Mouse (Mus musculus) CH12F3 (cell line): ENCODE data around the gene Ccdc88b.

Experiments
- in situ Hi-C: fragments of 300-500 bp; cut with MboI; formaldehyde crosslinking; loops from 2 replicates; pipeline ENCODE4 v1.14.3; 2020; ENCODE audit warnings: low sequenced_read_pairs

Gene Ccdc88b

DNA sequence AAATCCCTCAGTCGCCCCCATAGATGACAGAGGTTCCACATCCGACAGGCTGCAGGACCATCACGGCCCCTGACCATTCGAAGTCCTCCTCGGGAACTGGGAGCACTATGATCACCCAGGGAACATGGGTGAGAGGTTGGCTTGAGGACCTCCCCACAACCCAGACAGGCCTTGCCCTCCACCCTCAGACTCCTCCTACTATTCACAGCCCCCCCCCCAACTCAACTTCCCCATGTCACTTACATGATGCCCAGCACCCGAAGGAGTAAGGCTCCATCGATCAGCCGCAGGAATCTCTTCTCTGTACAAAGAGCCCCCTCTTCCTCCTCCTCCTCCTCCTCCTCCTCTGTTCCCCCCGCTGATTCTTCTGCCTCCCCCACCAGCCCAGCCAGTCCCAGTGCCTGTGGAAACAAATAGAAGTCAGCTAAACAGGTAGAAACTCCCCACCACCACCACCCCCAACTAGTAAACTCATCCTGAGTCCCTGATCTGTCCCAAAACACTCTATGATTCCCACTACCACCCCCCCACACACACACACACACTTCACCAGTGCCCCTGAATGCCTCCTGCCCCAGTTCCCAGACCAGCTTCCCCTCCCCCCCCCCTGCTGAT, 513 bp downstream of the Ccdc88b start:
- in situ Hi-C loops: no loop called here

DNA sequence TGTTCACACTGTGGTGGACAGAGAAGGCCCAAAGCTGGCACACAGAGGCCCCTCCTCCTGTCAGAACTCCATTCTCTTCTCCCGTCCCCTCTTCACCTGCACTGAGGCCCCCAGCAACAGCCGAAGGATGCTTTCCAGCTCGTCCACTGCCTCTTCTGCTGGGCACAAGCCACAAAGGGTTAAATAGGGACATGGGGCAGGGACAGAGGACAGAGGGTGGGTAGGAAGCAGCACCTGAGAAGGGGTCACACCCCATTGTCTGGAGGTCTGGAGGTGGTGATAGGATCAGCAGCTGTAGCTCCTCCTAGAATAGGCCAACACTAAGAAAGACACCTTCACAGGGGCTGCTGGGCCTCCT, 1.0 kb downstream of the Ccdc88b start:
- in situ Hi-C loops: no loop called here

DNA sequence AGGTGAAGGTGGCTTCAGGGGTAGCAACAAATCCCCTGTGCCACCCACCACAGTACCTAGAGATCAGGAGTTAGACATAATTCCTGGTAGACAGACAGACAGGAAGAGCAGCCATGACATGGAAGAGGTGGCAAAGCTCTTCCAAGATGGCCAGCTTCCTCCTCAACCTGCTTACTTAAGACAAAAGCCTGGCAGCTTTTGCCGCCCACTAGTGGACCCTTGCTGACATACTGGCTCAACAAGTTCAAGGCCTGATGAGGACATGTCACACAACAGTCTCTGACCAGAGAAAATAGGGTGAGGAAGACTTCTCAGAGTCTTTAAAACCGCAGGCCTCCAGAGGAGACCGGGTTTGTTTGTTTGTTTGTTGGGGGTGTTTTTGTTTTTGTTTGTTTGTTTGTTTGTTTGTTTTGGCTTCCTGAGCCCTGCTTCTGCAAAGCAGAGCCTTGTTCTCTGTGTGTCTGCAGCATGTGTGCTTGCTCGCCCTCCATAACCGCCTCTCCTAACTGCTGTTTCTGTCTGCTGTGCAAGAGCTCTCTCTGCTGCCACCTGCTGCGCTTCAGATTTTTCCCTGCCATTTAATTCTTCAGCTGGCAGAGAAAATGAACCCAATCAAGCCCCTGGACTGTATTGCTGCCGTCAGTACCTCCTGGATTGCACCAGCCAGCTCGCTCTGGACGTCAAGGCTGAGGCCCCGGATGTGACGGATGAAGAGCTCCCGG, 1.6 kb downstream of the Ccdc88b start:
- in situ Hi-C loops: no loop called here

DNA sequence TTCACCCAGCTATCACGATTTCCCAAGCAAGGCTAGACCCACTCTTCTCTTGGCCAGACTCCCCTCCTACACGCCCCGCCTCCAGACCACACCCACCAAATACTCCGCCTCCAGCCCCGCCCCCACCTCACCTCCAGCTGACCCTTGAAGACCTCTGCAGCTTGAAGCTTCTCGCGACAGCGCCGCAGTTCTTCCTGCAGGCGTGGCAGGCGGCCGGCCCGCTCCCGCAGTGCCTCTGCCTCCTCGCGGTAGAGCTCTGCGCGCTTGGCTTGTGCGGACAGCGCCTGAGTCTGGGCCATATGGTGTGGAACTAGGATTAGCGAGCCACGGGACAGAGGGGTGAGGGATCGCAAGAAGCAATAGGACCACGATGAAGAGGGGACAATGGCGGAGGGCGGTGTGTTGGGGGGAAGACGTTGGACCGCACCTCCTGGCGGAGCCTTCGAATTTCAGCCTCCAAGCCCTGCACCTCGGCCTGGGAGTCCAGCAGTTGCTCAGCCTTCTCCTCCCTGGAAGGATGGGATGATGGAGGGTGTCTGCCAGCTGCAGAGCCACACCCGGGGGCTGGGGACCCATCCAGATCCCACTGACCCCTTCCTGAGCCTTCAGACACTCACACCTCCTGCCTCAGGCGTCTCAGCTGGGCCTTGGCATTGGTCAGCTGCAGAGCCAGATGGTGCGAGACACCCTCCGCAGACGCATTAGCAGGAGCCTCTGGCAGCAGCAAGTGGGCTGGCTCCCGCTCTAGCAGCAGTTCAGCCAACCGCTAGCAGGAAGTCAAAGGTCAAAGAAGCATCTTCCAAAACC, 2.6 kb downstream of the Ccdc88b start:
- in situ Hi-C loops: no loop called here

DNA sequence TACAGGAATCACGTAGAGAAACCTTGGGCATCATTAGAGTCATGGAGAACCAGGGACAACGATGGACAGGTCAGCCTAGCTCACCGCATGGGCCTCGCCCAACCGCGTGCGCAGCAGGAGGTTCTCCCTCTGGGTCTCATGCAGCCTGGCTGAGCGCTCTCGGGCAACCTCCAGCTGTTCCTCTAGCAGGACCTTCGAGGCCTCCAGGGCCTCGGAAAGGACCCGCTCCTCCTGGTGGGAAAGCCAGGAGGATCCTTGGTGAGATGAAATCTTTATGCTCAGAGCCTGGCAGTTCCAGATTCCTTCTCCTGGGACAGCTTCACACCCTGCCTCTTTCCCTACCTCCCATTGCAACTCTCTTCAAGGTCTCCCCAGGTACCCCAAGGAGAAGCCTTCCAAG, 3.4 kb downstream of the Ccdc88b start:
- in situ Hi-C loops: no loop called here

DNA sequence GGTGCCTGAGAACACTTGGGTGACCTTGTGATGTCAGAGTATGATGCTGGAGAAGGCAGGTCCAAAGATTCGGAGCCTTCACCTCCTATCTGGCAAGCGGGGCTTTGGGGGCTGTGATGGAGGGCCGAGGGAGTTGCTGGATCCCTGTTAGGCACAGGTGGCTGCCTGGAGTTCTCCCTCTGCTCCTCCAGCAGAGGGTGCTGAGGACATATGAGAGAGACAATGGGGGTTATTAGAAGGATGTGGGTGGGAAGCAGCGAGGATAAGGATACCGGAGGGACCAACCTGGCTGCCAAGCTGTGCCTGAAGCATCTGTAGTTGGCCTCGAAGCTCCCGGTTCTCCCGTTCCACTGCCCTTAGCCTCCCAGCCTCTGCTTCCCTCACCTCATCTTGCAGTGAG, 4.1 kb downstream of the Ccdc88b start:
- in situ Hi-C loops: no loop called here

DNA sequence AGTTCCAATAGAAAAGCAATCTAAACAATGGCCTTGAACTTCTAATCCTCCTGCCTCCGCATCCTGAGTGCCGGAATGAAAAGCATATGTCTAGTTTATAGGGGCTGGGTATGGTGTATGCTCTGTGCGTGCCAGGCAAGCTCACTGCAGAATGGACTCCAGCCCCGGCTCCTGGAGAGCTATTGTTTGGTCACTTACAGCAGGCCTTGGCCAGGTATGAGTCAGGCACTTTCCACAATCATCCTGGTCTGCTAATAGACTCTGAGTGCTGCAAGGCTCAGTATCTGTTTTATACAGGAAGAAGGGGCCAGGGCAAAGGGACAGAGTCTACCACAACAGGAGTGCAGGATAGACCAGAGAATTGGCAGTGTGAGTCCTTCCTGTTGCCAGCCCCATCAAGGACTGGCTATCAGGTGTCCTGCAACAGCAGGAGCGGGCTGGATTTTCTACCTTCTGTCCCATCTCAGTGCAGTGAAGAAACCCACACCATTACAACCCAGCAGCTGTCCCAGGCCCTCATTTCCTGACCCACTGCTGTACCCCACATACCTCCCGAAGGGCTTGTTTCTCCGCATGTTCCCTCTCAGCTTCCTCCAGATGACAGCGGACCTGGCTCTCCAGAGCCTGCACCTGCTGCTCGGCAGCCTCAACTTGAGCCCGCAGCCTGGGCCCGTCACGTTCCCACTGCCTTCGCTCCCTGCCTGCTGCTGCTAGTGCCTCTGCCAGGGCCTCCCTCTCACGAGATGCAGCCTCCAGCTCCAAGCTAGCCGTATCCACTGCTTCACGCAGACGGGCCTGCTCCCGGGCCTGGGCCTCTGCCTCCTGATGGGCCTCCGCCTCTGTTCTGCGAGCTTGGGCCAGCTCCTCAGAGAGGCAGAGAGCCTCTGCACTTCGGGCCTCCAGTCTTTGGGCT, 5.4 kb downstream of the Ccdc88b start:
- in situ Hi-C loops: no loop called here

DNA sequence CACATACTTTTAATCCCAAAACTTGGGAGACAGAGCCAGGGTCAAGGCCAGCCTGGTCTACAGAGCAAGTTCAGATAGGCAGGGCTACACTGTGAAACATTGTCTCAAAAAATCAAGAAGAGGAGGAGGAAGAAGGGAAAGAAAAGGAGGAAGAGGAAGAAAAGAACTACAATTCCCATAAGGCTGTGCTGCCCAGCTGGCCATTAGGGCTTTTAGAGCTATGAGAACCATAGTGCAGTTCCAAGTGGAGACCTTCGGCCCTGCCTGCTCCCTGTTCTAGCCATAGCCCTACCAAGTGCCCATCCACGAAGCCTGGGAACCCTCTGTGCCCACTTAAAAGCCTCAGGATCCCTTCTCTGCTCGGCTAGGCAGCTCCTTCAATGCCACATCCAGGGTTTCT, 6.5 kb downstream of the Ccdc88b start:
- in situ Hi-C loops: no loop called here

DNA sequence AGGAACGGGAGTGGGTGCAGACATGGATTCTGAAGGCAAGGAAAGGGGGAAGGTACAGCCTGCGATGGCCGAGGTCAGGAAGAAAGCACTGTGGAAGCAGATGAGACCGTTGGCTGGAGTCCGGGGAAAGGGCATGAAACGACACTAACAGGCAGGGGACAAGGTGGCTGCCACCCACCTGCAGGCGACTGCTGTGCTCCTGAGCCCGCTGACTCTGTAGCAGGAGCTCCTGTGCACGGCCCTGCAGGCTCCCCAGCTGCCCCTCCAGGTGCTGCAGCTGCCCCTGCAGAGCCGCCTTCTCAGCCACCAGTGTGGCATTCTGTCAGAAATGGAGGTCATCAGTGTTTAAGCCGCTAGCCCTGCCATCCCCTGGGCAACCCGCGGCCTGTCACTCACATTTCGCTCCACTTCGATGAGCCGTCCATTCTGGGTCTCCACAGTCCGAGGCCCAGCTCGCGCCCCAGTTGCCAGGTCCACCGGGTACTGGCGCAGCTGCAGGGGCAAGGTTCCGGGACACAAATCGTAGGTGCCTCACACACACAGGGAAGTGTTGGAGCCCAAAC, 8.4 kb downstream of the Ccdc88b start:
- in situ Hi-C loops: no loop called here

DNA sequence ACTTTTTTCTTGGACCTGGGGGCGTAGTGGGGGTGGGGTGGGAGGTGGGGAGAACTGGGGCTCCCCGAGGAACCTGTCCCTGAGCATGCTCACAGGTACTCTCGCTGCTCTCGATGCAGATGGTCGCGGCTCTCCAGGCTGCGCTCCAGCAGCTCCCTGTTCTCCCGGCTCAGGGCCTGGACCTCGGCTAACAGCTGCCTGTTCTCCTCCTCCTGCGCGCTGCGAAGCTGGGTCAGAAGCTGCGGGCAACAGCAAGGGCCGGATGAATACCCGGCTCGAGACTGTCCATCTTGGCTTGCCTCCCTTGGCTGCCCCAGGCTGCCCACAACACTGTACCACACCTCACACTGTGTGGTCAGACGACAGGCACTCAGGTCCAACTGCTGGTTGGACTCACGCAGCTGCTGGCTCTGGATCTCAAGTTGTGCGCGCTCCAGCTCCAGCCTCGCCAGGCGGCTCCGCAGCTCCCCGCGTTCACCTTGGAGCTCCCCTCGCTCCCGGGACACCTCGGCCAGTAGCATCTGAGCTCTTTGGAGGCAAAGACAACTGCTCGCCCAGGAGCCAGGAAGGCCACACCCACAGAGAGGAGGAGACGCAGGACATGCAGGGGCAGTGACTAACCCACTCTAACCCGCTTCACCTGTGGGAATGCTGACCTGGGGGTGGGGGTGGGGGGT, 10.0 kb downstream of the Ccdc88b start:
- in situ Hi-C loops: no loop called here

DNA sequence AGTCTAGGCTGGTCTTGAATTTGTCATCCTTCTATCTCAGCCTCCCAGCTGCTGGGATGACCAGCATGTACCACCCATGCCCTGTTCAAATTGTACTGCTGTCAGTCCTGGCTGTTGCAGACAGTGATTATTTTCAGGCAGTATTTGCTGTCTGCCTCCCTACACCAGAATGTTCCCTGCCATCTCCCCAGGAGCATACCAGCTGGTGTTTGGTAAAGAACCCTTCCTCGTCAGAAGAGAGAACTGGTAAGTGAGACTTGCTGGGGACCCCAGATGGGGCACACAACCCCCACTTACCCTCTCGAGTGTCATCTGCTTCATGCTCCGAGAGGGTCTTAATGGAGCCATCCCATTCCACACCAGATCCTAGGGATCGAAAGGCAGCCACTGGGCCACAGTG, 12.0 kb downstream of the Ccdc88b start:
- in situ Hi-C loops: no loop called here

DNA sequence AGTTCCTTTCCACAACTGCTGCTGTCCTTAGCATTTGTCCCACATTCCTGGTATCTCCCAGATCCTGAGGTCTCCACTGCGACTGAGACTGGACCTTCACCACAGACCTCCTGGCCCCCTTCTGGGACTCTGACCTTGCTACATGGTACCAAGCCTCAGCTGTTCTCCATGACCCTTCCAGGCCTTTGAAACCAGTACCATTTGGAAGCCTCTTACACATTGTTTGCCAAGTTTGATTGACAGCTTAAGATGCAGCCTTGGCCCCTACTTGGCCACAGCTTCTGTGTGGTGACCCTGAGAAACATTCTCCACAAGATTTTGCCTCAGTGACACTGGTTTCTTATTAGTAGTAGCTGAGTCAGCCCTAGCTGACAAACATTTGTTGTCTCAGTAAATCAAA, 15.7 kb downstream of the Ccdc88b start:
- in situ Hi-C loops: no loop called here

DNA sequence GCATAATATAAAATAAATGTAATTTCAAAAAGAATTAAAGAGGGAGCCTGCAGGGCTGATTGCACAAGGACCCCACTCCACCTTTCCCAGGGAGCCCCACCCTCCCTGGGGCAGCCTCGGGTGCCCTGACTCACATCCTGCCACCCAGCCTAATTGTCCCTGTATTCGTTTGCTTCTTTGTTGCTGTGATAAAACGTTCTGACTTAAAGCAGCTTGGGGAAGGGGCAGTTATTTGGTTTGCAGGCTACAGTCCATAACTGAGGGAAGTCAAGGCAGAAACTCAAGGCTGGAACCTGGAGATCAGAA, 16.8 kb downstream of the Ccdc88b start:
- in situ Hi-C loops: no loop called here

DNA sequence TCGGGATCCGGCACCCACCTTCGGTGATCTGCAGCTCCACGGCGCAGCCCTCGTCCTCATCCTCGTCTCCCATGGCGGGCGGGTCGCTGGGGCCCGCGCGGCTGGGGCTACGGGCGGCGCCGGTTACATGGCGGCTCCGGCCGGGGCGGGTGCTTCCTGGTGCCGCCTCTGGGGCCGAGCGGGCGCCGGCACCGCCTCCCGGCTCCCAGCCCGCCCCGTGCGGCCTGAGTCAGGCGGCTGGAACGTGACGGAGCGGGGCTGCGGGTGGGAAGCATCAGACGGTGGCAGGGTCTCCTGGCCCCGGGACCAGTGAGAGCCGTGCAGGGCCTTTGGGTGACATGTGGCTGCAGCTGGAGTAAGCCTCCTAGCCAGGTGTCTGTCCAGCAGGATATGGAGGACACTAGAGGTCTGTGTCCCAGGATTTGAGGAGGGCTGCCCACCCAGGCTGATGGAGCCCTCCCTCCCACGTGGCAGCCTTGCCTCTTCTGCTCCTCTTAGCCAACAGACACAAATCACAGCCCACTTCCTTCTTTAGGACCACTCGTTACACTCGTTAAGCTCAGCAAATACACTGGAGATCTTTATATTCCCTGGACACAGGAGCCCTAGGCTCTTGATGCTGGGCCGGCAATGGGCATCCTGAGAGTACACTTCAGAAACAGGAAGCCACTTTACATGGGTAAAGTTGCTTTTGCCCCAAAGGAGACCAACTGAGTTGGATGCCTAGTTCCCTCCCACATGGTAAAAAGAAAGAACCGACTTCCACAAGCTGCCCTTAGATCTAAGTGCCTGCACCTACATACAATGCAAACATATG, 17.3 kb downstream of the Ccdc88b start, which contains the start of gene Rps6ka4:
Rps6ka4 (minus strand) TSS at position 162 of the 817 bp plus-strand sequence.
- in situ Hi-C loops: no loop called here

DNA sequence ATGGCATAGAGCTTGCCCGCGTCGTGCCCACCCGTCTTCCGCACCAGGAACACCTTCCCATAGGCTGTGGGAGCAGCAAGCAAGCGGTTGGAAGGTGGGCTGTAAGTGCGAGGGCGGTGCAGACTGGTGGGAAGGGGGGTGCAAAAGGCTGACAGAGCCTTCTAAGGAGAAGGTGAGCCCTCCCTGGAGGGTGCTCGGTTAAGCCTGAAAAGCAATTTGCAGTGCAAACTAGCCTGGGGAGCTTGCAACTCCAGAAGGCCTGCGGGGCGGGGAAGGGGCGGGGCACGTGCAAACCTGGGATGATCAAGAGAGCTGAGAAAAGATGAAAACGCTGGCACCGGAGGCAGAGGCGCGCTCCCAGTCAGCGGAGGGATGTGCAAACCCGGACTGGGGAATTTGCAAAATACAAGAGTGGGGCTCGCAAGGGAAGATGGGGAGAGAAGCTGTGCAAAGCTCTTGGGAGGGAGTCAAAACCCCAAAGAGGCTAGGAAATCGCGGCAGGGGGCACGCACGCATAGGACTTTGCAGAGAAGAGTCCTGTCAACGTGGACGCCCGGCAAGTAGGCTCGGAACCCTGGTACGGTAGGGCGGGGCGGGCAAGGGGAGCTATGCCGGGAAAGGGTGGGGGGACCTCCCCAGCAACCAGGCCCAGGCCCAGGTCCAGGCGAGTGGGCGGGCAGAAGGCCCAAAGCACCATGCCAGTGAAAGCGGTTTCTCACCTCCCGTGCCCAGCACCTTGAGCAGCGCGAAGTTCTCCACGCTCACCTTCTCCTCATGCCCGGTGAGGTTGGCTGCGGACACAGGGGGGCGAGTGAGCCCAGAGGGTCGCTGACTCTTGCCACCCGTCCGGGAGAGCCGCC, 18.2 kb downstream of the Ccdc88b start:
- in situ Hi-C loops: no loop called here

DNA sequence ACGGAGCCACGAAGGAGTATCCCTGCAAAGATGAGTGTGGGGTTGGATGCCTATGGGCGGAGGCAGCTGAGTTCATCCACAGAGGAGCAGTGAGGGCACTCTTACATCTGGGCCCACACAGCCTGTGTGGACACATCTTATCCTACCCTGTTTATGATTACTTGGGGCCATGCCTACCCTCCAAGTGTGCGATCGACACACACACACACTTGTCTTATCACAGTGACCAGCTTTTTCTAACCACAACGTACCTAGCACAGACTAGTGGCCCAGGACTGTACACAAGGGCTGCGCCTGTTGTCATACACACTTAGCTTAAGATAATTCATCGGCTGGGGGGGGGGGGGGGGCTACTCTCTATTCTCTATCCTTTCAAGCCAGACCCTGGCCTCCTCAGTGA, 25.6 kb downstream of the Ccdc88b start:
- in situ Hi-C loops: no loop called here

DNA sequence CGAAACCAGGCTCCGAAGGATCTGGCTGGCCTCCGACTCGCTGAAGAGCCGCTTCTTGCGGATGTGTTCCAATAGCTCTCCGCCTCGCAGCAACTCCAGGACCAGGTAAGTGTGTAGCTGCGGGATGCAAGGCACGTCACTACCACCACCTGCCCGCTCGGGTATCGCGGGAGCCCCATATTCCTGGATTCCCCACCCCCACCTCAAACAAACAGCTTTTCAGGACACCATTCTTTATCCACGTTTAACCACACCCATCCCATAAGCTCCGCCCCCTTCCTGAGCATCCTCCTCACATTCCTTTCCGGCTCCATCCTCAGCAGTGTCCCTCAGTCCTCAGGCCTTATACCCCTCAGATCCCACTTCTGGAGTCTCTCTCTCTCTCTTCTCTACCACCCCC, 26.7 kb downstream of the Ccdc88b start:
- in situ Hi-C loops: no loop called here

DNA sequence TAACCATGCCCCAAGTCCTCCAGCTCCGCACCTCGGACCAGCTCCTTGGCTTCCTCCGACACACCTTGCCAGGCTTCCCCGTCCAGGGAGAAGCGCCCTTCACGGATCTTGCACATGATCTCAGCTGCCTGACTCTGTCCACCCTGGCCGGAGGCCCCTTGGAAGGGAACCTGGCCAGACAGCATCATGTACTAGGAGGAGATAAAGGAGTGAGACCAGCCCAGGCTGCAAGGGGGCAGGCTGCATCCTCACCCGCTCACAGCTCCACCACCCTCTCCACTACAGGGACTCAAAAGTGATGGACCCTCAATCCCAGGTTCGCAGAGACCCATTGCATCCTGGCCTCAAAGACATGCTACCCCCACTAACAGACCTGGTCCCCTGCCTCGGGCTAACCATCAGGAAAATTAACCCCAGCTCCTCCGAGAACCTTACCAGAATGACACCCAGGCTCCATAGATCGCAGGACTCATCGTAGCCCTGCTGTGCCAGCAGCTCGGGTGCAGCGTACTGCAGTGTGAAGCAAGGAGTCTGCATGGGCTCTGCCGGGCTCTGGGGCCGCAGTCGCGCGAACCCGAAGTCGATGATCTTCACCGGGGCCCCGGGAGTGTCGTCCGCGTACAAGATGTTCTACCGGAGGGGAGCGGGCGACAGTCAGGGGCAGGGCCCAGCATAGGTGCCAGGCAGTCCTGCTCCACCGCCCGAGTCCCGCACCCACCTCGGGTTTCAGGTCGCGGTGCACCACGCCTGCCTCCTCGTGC, 27.3 kb downstream of the Ccdc88b start:
- in situ Hi-C loops: no loop called here
